Mouse (Mus musculus): ENCODE measurements at regions not wholly inside any gene's neighbourhood (a gene's known extent, or its start where the extent isn't known, plus 50 kb on each side); places are given as distances from the start of the nearest gene placed in this dataset.

DNA sequence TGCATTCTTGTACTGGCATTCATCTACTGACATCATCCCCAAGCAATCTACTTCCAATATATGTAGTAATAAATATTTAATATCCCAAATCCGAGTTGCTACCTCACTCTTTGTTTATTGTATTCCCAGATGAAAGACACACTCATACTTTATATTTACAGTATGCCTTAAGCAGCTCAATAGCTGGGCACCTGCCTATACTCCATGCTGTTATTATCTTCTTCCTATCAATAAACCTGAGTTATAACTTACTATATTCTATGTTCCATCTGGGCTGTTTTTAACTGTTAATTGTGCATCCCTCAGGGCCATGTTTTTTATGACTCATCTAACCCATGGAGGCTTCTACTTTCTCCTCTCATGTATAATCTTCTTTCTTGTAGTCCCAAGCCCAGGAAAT, 1521.7 kb upstream of the Cdh20 start:
- H3K4me3 ChIP-seq: no peak overlapping the region
- H3K36me3 ChIP-seq: no peaks in the 10 kb centered on the region
- WGBS: 62% methylated on average over 1 of the region's 1 CpGs
- no peak overlapping the region for H3K4me2 ChIP-seq (replicated peaks)
- no peak overlapping the region for H3K9ac ChIP-seq
- no peaks in the 10 kb centered on the region for H3K4me1 ChIP-seq
- H3K27ac ChIP-seq: no peak overlapping the region
- 0 out of 2 replicates have a peak, but pooled peaks cover 5% of the 10 kb centered on the region for H3K9me3 ChIP-seq (replicated peaks)
- no peaks in the 10 kb centered on the region for H3K27me3 ChIP-seq
- 0 out of 2 replicates have a peak, but pooled peaks have one; percentile 20 for ATAC-seq (ENCODE audit: low FRiP score)

Measured in hindbrain, embryonic 12.5 days (tissue).